Mouse (Mus musculus) activated CD4-positive, CD25-positive, alpha-beta regulatory T cell, adult 4 months (primary cell): ENCODE measurements around the gene Trim43c. TPM values are rescaled to one million over a fixed set of nuclear protein-coding genes. Genes with fewer than 3 reads are reported as not detected.
"Not testable (repeated sequence)": the region's sequence is repeated elsewhere in the genome, so short reads cannot be mapped to it uniquely, and the experiment has no call there.

ENCODE experiments used
- ATAC-seq: one replicate; pipeline ENCODE4 v1.8.0; 2017
- polyA plus RNA-seq, 2 experiments: library from polyadenylated mRNA; unstranded; fragments of 100-300 nt; shearing (Covaris generic); gene quantifications; one replicate each; pipeline ENCODE4 v1.2.1; 2017

Trim43c gene
- under 1 TPM in 1 of 2 experiments, not detected in 1; 0.22 TPM for polyA plus RNA-seq

- ATAC-seq = not testable (repeated sequence)
Measured at GRCm38 (mm10) chr9:88838864-88839263, at the start of gene Trim43c. Gene Trim43c, plus strand, starts transcription at chr9:88839164.

GRCm38 (mm10) chr9:88853072-88853471 is 14.1 kb downstream of the Trim43c start:
- not testable (repeated sequence) for ATAC-seq

- ATAC-seq = peak; percentile 99
Measured at GRCm38 (mm10) chr9:88858566-88859492, 19.9 kb downstream of the Trim43c start.

Other genes starting within 250 kb of the Trim43c start
- 100 to 1,000 TPM in 1 of 2 experiments, 10 to 100 TPM in 1; 95.6 to 109 TPM for gene Mthfsl, start 118.9 kb upstream of the Trim43c start, polyA plus RNA-seq
- gene Bcl2a1d, start 107.2 kb upstream of the Trim43c start, polyA plus RNA-seq = 100 to 1,000 TPM in 1 of 2 experiments, 10 to 100 TPM in 1; 91.4 to 139 TPM
- gene Bcl2a1a, start 117.7 kb downstream of the Trim43c start, polyA plus RNA-seq = under 1 TPM in 1 of 2 experiments, not detected in 1; 0.46 TPM